Mouse (Mus musculus) limb, embryonic 10.5 days (tissue): ENCODE measurements at regions not wholly inside any gene's neighbourhood (a gene's known extent, or its start where the extent isn't known, plus 50 kb on each side); places are given as distances from the start of the nearest gene placed in this dataset.

Source experiments
- DNase-seq: peaks from one replicate; pipeline ENCODE4 v3.0.0-alpha.2; 2017; ENCODE audit warnings: low spot score
- H3K27ac ChIP-seq: fragments of 300-500 bp; sonication (generic); 2 replicates; pipeline ENCODE4 v1.5.1; 2016; ENCODE audit warnings: mild to moderate bottlenecking
- H3K27me3 ChIP-seq: fragments of 300-500 bp; sonication (generic); 2 replicates; pipeline ENCODE4 v1.6.1; 2016; ENCODE audit warnings: low read depth, mild to moderate bottlenecking; ENCODE audit not compliant: poor library complexity, severe bottlenecking
- H3K36me3 ChIP-seq: fragments of 300-500 bp; sonication (generic); 2 replicates; pipeline ENCODE4 v1.6.1; 2016; ENCODE audit warnings: mild to moderate bottlenecking, moderate library complexity
- H3K4me1 ChIP-seq: fragments of 300-500 bp; sonication (generic); 2 replicates; pipeline ENCODE4 v1.6.1; 2016
- H3K4me3 ChIP-seq: fragments of 300-500 bp; sonication (generic); 2 replicates; pipeline ENCODE4 v1.5.1; 2016; ENCODE audit warnings: mild to moderate bottlenecking, moderate library complexity
- H3K9me3 ChIP-seq: fragments of 300-500 bp; sonication (generic); replicated peaks from 2 replicates; pipeline ENCODE4 v1.6.1; 2016; ENCODE audit warnings: mild to moderate bottlenecking
- WGBS: fragments of 180-500 bp; shearing (Covaris S2); methylation state at CpG from one replicate; pipeline ENCODE4 v1.1.7; 2016; 5-methylcytosine and 5-hydroxymethylcytosine counted together

GRCm38 (mm10) chr2:53803666-53804065, 281.7 kb downstream of the Rprm start:
- Histone ChIP-seq H3K4me1 (no peaks in the 10 kb centered on the region), H3K4me3 (no peak overlapping the region), H3K9me3 (no peaks in the 10 kb centered on the region), H3K27me3 (no peaks in the 10 kb centered on the region), H3K36me3 (no peaks in the 10 kb centered on the region), H3K27ac (no peak overlapping the region)
- no peak for DNase-seq

- WGBS: 81% methylated on average over 1 of the region's 1 CpGs
- Histone ChIP-seq H3K27me3 (no peaks in the 10 kb centered on the region), H3K36me3 (no peaks in the 10 kb centered on the region), H3K4me3 (no peak overlapping the region), H3K4me1 (no peaks in the 10 kb centered on the region), H3K27ac (no peak overlapping the region), H3K9me3 (no peaks in the 10 kb centered on the region)
- DNase-seq: no peak
Observed at GRCm38 (mm10) chr2:53850815-53851528, 234.4 kb downstream of the Rprm start.
